Mouse (Mus musculus): ENCODE data around the gene S100a7a.

DNA sequence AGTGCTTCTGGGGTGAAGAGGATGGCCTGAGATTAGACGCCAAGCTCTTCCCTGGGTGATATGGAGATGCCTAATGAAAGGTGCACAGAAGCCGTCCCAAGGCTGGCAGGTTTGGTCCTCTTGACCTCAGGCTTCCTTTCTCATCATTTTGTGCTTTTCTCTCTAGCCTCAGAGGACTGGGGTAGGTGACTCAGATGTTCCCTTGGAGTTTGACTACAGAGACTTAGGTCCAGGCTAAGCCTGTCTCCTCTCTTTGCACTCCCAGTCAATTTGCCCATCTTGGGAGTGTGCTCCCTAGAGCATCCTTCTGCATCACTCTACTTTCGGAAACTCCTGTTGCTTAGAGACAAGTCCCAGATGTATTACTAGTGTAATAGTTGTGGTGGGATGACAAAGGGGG is 46.5 kb upstream of the S100a7a start:
- TF ChIP-seq EP300 (IDR thresholded peaks at IDR 0.05; ENCODE audit: insufficient read depth, low read depth, low read length) = no peak
- no peak for TF ChIP-seq POLR2A (IDR thresholded peaks at IDR 0.05; ENCODE audit: insufficient read depth, low read length)
- no peak for TF ChIP-seq CTCF (IDR thresholded peaks at IDR 0.05; ENCODE audit: low read depth, low read length)
